Mouse (Mus musculus) kidney, embryonic 14.5 days (tissue): ENCODE data around the gene Rab37. TPM values are rescaled to one million over a fixed set of nuclear protein-coding genes. Genes with fewer than 3 reads are reported as not detected.

ENCODE experiments used
- ATAC-seq: fragments of 200-750 bp; cut with Nextera tagmentation; 2 replicates; pipeline ENCODE4 v1.8.0; 2017; ENCODE audit warnings: moderate number of reproducible peaks, mild to moderate bottlenecking, moderate TSS enrichment, moderate library complexity; ENCODE audit not compliant: low FRiP score, low TSS enrichment
- H3K27ac ChIP-seq: fragments of 300-500 bp; sonication (generic); 2 replicates; pipeline ENCODE4 v1.5.1; 2014; ENCODE audit warnings: low read depth, mild to moderate bottlenecking, low read length, moderate library complexity, mixed read lengths
- H3K27me3 ChIP-seq: fragments of 300-500 bp; sonication (generic); 2 replicates; pipeline ENCODE4 v1.6.1; 2014; ENCODE audit warnings: mild to moderate bottlenecking, low read length; ENCODE audit not compliant: control insufficient read depth, insufficient read depth
- H3K36me3 ChIP-seq: fragments of 300-500 bp; sonication (generic); 2 replicates; pipeline ENCODE4 v1.6.1; 2014; ENCODE audit warnings: low read length, mixed read lengths; ENCODE audit not compliant: control insufficient read depth, insufficient read depth
- H3K4me1 ChIP-seq: fragments of 300-500 bp; sonication (generic); 2 replicates; pipeline ENCODE4 v1.6.1; 2014; ENCODE audit warnings: low read length, mixed read lengths; ENCODE audit not compliant: control insufficient read depth, insufficient read depth
- H3K4me2 ChIP-seq: fragments of 300-500 bp; sonication (generic); replicated peaks from 2 replicates; pipeline ENCODE4 v1.6.1; 2014; ENCODE audit warnings: low read depth, mild to moderate bottlenecking, low read length
- H3K4me3 ChIP-seq: fragments of 300-500 bp; sonication (generic); 2 replicates; pipeline ENCODE4 v1.5.1; 2014; ENCODE audit warnings: mild to moderate bottlenecking, low read length
- H3K9ac ChIP-seq: fragments of 300-500 bp; sonication (generic); 2 replicates; pipeline ENCODE4 v1.6.1; 2014; ENCODE audit warnings: low read depth, mild to moderate bottlenecking, low read length, moderate library complexity
- H3K9me3 ChIP-seq: fragments of 300-500 bp; sonication (generic); 2 replicates; pipeline ENCODE4 v1.6.1; 2016; ENCODE audit warnings: low read length; ENCODE audit not compliant: control insufficient read depth
- WGBS: fragments of 180-500 bp; shearing (Covaris S2); extraction: QIAGEN DNeasy Blood & Tissue Kit; methylation state at CpG from one replicate; pipeline ENCODE4 v1.1.7; 2014; 5-methylcytosine and 5-hydroxymethylcytosine counted together
- polyA plus RNA-seq: library from polyadenylated mRNA; unstranded; fragments of >200 nt; fragmentation: Nextera tagmentation; extraction: Ambion mirVana; gene quantifications from 2 replicates; pipeline ENCODE4 v1.2.1, GENCODE M21; 2014

Gene Rab37
- polyA plus RNA-seq, 1 experiment from 2014 or later = 0.96 TPM

- H3K4me1 ChIP-seq = no peaks in the 10 kb centered on the region
- H3K9ac ChIP-seq = no peak overlapping the region
- 15% methylated on average over 12 of the region's 12 CpGs for WGBS
- no peak overlapping the region for H3K4me2 ChIP-seq
- H3K9me3 ChIP-seq = no peaks in the 10 kb centered on the region
- H3K27me3 ChIP-seq = no peaks in the 10 kb centered on the region
- H3K27ac ChIP-seq = no peak overlapping the region
- peak; percentile 80 for ATAC-seq
- no peak overlapping the region for H3K4me3 ChIP-seq
- peaks cover 18% of the 10 kb centered on the region; the same call in 1 of the 2 replicates for H3K36me3 ChIP-seq
Observed at GRCm38 (mm10) chr11:115202316-115202715, 111.1 kb downstream of the Rab37 start.

DNA sequence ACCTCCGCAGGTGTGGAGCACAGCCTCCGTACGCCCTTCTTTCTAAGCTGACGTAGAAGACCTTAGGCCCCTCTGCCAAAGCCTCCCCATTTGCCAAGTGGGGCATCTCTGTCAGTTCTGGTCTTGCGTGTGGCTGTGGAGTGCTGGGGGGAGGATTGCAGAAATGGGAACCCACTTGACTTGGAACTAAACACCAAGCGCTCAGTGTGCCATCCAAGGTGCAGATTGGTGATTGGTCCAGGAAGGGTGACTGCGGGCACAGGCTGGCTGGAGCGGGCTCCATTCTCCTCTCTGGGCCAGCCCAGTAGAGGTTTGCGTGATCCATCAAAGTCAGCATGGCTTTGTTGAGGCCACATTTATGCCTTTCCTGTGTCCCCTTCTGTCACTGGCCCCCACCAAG, 111.5 kb downstream of the Rab37 start:
- no peak overlapping the region for H3K9ac ChIP-seq
- peaks cover 16% of the 10 kb centered on the region; the same call in 1 of the 2 replicates for H3K36me3 ChIP-seq
- no peaks in the 10 kb centered on the region for H3K4me1 ChIP-seq
- H3K4me2 ChIP-seq = no peak overlapping the region
- ATAC-seq = no peak
- H3K27me3 ChIP-seq = no peaks in the 10 kb centered on the region
- 93% methylated on average over 9 of the region's 9 CpGs for WGBS
- no peak overlapping the region for H3K4me3 ChIP-seq
- H3K9me3 ChIP-seq = no peaks in the 10 kb centered on the region
- H3K27ac ChIP-seq = no peak overlapping the region

- no peak overlapping the region for H3K4me3 ChIP-seq
- H3K9ac ChIP-seq = no peak overlapping the region
- no peaks in the 10 kb centered on the region for H3K9me3 ChIP-seq
- H3K36me3 ChIP-seq = peaks cover 14% of the 10 kb centered on the region; the same call in 1 of the 2 replicates
- H3K27me3 ChIP-seq = no peaks in the 10 kb centered on the region
- H3K4me2 ChIP-seq = no peak overlapping the region
- H3K27ac ChIP-seq = no peak overlapping the region
- 77% methylated on average over 12 of the region's 12 CpGs for WGBS
- no peak for ATAC-seq
- 0 out of 2 replicates have a peak, but pooled peaks cover 4% of the 10 kb centered on the region for H3K4me1 ChIP-seq
Observed at GRCm38 (mm10) chr11:115208126-115208525, 116.9 kb downstream of the Rab37 start.

DNA sequence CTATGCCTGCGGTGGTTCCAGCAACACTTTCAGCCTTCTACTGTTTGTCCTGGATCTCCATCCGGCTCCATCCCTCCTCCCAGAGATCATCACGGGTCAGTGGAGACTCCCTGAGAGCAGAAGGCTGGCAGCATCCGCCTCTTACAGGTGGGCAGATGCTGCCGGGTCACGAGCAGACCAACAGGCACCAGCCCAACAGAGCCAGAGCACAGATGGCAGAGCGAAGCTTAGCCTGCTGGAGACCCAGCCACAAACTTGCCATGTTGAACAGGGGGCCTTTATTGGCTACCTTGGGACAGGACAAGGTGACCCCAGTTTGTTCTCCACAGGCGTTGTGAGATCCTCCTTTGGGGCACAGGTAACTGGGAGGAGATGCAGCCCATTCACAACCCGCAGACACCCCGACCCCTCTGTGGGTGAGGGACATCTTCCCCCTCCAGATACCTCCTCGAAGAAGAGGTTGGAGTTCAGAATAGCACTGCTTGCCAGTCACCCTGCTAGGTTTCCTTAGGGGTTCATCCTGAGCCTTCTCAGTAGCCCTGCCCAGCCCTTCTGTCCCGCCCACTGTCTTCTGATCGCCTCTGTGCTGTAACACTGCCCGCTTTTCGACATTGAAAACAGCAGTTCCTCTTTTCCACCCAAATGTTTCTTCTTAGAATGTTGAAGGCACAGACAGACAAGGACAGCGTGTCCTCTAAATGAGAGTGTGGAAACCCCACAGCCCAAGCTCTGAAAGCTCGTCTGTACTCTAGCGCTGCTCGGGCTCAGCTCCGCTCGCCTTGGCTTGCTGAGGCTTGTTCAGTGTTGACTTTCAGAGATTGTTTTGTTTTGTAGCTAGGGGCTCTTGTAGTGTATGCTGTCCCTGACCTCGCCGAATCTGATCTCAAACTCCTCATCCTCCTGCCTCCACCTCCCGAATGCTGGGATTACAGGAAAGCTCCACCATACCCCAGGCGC, 117.8 kb downstream of the Rab37 start:
- ATAC-seq = no peak
- peaks cover 14% of the 10 kb centered on the region; the same call in 1 of the 2 replicates for H3K36me3 ChIP-seq
- H3K4me1 ChIP-seq = 0 out of 2 replicates have a peak, but pooled peaks cover 4% of the 10 kb centered on the region
- H3K9ac ChIP-seq = no peak overlapping the region
- H3K27me3 ChIP-seq = no peaks in the 10 kb centered on the region
- no peak overlapping the region for H3K4me3 ChIP-seq
- no peaks in the 10 kb centered on the region for H3K9me3 ChIP-seq
- 75% methylated on average over 25 of the region's 25 CpGs for WGBS
- H3K4me2 ChIP-seq = no peak overlapping the region
- no peak overlapping the region for H3K27ac ChIP-seq

GRCm38 (mm10) chr11:115209958-115210357, 118.7 kb downstream of the Rab37 start:
- Histone ChIP-seq H3K4me3 (no peak overlapping the region), H3K9me3 (no peaks in the 10 kb centered on the region), H3K27ac (no peak overlapping the region), H3K4me1 (0 out of 2 replicates have a peak, but pooled peaks cover 4% of the 10 kb centered on the region), H3K4me2 (no peak overlapping the region), H3K9ac (no peak overlapping the region), H3K36me3 (peaks cover 14% of the 10 kb centered on the region; the same call in 1 of the 2 replicates), H3K27me3 (no peaks in the 10 kb centered on the region)
- ATAC-seq = no peak
- 86% methylated on average over 7 of the region's 7 CpGs for WGBS

Other genes with a start within 250 kb of the Rab37 start
- 49.9 and 105 TPM in 2 replicates for gene Gprc5c, start 240.3 kb upstream of the Rab37 start, polyA plus RNA-seq
- gene Cd300a, start 201.4 kb upstream of the Rab37 start, polyA plus RNA-seq = 0.91 and 1.2 TPM in 2 replicates
- 0.21 and 0.49 TPM in 2 replicates for gene Cd300lb, start 157.0 kb upstream of the Rab37 start, polyA plus RNA-seq
- not detected in 2 replicates for gene Cd300c, start 122.3 kb upstream of the Rab37 start, polyA plus RNA-seq
- gene Cd300ld, start 101.5 kb upstream of the Rab37 start, polyA plus RNA-seq = 0.21 and 0.32 TPM in 2 replicates
- 1.2 and 1.3 TPM in 2 replicates for gene Cd300c2, start 89.6 kb upstream of the Rab37 start, polyA plus RNA-seq
- not detected in 2 replicates for gene Cd300ld2, start 75.2 kb upstream of the Rab37 start, polyA plus RNA-seq
- gene Cd300ld4, start 64.4 kb upstream of the Rab37 start, polyA plus RNA-seq = not detected in 2 replicates
- gene Cd300ld5, start 53.7 kb upstream of the Rab37 start, polyA plus RNA-seq = not detected in 2 replicates
- not detected in 2 replicates for gene Cd300ld3, start 43.0 kb upstream of the Rab37 start, polyA plus RNA-seq
- gene Cd300e, start 29.3 kb upstream of the Rab37 start, polyA plus RNA-seq = not detected in 2 replicates
- 0.26 TPM in 2 replicates for gene Cd300lf, start 42.6 kb downstream of the Rab37 start, polyA plus RNA-seq
- gene Slc9a3r1, start 71.9 kb downstream of the Rab37 start, polyA plus RNA-seq = 81.5 and 110 TPM in 2 replicates
- 6.3 and 10.3 TPM in 2 replicates for gene Tmem104, start 96.1 kb downstream of the Rab37 start, polyA plus RNA-seq
- gene Nat9, start 96.4 kb downstream of the Rab37 start, polyA plus RNA-seq = 18.2 and 18.4 TPM in 2 replicates
- not detected in 2 replicates for gene Grin2c, start 175.8 kb downstream of the Rab37 start, polyA plus RNA-seq
- 9.2 and 13.1 TPM in 2 replicates for gene Fdxr, start 185.6 kb downstream of the Rab37 start, polyA plus RNA-seq
- 0.32 and 0.39 TPM in 2 replicates for gene Fads6, start 206.2 kb downstream of the Rab37 start, polyA plus RNA-seq
- gene Otop2, start 215.7 kb downstream of the Rab37 start, polyA plus RNA-seq = 0.14 and 0.15 TPM in 2 replicates
- gene Ush1g, start 230.6 kb downstream of the Rab37 start, polyA plus RNA-seq = not detected in 2 replicates
- not detected in 2 replicates for gene Otop3, start 243.3 kb downstream of the Rab37 start, polyA plus RNA-seq